Mouse (Mus musculus): ENCODE results near the gene Rtn4rl1. TPM values are rescaled to one million over a fixed set of nuclear protein-coding genes. Genes with fewer than 3 reads are reported as not detected.

Rtn4rl1 gene
- total and polyA plus RNA-seq, 3 experiments, result 7.5 to 9.4 (median 8.4) TPM

DNA sequence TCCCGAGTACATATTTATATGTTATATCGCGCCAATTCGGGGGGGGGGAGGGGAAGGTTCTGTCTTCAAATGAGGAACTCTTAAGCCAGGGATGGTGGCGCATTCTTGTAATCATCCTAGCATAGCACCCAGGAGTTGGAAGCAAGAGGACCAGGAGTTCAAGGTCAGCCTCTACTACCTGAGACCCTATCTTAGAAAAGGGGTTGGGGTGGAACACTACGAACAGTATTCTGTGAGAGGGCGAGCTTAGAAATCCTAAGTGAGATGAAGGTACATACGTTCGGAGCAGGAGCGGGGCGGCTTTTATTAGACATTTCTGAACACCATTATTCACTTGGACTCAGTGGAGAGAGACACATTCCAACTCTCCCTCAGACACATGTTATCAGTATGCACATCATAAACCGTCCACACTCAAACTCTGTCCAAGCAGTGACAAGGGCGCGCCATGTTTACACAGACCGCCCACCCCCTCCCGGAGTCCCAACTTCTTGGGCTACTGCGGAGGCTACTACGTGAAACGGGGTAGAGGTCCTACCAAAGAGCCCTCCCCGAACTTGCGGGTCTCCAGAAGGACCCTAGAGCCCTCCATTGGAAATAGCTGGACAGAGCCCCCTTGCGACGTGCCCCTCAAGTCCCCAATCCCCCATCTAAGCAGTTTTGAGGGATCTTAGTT, 24.0 kb upstream of the Rtn4rl1 start, which contains the start of gene Hic1:
Gene Hic1, minus strand, starts transcription at position 115 of the 676 bp plus-strand sequence.
- Histone ChIP-seq H3K4me1 (ENCODE audit: control insufficient read depth, insufficient read depth, low read length) (peaks cover 12% of the 10 kb centered on the region), H3K27ac (peak within 1 kb of the TSS; percentile 96), H3K79me2 (replicated peaks; ENCODE audit: control insufficient read depth, insufficient read depth, low read length) (no peaks in the 10 kb centered on the region; the same call in 1 of the 2 replicates), H3K27me3 (ENCODE audit: control insufficient read depth, insufficient read depth, low read length) (no peaks in the 10 kb centered on the region), H3K36me3 (ENCODE audit: control insufficient read depth, insufficient read depth, low read length) (peaks cover 1% of the 10 kb centered on the region), H3K4me3 (peak within 1 kb of the TSS; percentile 65), H3K9ac (ENCODE audit: low read depth, low read length) (peak within 1 kb of the TSS; percentile 85)
- intact Hi-C loops (cut with DNase I), result loop anchor here (1.0 to 10.0 kb wide), 4 partner anchors 31 to 335 kb away; partner anchors contain the start of gene Mnt
- TF ChIP-seq EP300 (IDR thresholded peaks at IDR 0.05; ENCODE audit: insufficient read depth, low read depth, low read length), result no peak
- TF ChIP-seq CTCF (IDR thresholded peaks at IDR 0.05), result no peak
- TF ChIP-seq POLR2A (IDR thresholded peaks at IDR 0.05; ENCODE audit: insufficient read depth, low read depth, low read length), result no peak
- DNase-seq, result peak in 1 of 2 experiments; percentile 59
- WGBS, result 6% methylated on average over 23 of the region's 23 CpGs

DNA sequence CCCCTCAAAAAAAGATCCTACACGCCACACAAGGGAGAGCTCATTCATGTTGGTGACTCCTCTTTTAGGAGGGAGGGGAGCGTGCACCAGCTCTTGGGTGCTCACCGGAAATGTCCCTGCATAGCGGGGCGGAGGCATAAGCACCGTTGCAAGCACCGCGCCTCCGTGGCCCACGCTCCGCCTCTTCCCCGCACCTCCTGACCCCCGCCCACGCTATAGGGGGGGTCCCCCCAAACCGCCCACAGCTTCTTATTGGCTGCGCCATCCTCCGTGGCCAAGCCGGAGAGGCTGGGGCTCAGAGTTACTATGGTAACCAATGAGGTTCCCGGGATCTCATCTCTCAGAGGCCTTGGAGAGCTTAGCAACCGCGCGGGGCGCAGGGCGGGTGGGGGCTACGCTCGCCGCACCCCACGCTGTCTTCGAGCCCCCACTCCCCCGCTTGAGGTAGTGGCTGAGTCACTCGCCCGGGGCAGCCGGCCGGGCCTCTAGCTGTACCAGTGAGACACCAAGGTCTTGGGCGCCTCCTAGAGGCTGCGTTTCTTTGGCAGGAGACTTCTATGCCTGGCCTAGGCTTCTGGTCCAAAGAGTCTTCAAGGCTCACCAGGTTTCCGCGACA, 23.3 kb upstream of the Rtn4rl1 start:
- H3K4me3 ChIP-seq, result peak overlapping the region; percentile 49
- TF ChIP-seq CTCF (IDR thresholded peaks at IDR 0.05) (peak; percentile 96), EP300 (IDR thresholded peaks at IDR 0.05; ENCODE audit: insufficient read depth, low read depth, low read length) (0 out of 2 replicates have a peak, but pooled peaks have one; percentile 41), POLR2A (IDR thresholded peaks at IDR 0.05; ENCODE audit: insufficient read depth, low read depth, low read length) (no peak; the same call in 1 of the 2 replicates)
- H3K4me1 ChIP-seq (ENCODE audit: control insufficient read depth, insufficient read depth, low read length), result peaks cover 12% of the 10 kb centered on the region
- peak overlapping the region; percentile 27; the same call in 1 of the 2 replicates for H3K9ac ChIP-seq (ENCODE audit: low read depth, low read length)
- peak overlapping the region; percentile 69 for H3K27ac ChIP-seq
- peak; percentile 93 to 96 for DNase-seq
- intact Hi-C loops (cut with DNase I), result loop anchor here (1.0 kb wide), 2 partner anchors 189 to 224 kb away; no protein-coding TSS in a partner anchor
- no peaks in the 10 kb centered on the region for H3K79me2 ChIP-seq (replicated peaks; ENCODE audit: control insufficient read depth, insufficient read depth, low read length)
- no peaks in the 10 kb centered on the region for H3K27me3 ChIP-seq (ENCODE audit: control insufficient read depth, insufficient read depth, low read length)
- H3K36me3 ChIP-seq (ENCODE audit: control insufficient read depth, insufficient read depth, low read length), result no peaks in the 10 kb centered on the region
- 0% methylated on average over 38 of the region's 38 CpGs for WGBS

DNA sequence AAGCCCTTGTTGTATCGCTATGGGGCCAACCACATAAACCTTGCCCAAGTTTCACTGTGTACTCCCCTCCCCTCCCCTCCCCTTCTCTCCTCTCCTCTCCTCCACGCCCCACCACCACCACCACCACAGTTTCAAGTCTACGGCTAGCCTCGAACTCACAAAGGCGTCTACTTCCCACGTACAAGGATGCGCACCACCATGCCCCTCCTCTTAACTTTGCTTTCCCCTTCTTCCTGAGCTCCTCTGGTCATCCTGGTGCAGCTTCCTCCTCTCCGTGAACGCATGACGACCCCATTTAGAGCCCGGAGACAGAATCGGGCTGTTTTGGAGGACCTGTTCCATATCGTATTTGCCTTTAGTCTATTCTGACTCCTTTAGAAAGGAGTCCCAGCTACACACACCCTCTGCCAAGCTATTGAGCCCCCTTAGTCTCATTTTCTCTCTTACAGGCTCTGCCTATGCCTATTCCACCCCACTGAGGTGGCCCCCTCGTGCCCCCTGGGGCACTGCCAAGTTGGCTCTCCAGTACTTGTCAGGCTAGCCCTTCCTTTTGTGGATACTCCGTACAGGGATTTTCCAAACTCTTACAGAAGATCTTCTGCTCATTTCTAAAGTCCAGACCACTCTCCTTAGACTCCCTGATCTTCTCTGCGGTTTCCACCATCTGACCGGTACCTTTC, 22.3 kb upstream of the Rtn4rl1 start:
- peaks cover 9% of the 10 kb centered on the region for H3K4me1 ChIP-seq (ENCODE audit: control insufficient read depth, insufficient read depth, low read length)

DNA sequence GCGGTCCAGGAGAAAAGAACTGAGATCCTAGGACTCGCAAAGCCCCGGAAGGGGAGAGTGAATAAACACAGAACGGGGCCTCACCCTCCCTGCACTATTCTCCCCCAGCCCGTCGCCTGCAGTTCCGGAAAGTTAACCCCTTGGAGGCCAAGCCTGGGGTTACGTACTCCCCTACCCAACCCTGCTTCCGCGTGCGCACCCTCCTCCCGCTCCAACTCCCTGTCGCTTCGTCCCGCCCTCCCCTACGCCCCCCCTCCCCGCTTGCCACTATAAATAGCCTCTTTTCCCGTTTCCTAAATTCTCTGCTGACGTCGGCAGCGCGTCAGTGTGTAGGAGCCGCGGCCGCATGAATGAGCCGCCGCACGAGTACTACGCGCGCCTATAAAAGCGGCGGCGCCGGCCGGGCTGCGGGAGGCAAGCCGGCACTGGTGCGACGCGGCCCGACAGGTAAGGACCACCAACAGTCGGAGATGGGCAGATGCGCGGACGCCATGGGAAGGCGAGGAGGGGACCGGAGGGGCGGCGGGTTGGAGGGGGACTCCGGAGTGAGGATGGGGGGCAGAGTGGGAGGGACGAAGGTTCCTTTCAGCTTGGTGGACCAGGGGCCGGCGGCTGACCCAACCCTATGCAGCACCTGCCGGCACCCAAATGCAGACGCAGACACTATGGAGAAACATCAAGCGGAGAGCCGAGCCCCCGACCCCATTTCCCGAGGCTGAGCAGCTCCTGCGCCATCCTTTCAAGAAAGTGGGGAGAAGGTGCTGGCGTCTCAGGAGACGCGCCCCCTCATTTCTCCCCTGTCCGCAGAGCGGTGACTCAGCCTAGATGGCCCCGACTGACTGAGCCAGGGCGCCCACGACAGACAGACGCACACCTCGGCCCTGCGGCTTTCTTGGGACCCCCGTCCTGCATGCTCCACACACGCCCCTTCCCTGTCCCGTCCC, 21.2 kb upstream of the Rtn4rl1 start:
- peak overlapping the region; percentile 46 for H3K9ac ChIP-seq (ENCODE audit: low read depth, low read length)
- H3K36me3 ChIP-seq (ENCODE audit: control insufficient read depth, insufficient read depth, low read length), result no peaks in the 10 kb centered on the region
- DNase-seq, result peak in 1 of 2 experiments; percentile 35
- TF ChIP-seq CTCF (IDR thresholded peaks at IDR 0.05), result no peak
- no peak for TF ChIP-seq POLR2A (IDR thresholded peaks at IDR 0.05; ENCODE audit: insufficient read depth, low read depth, low read length)
- no peak for TF ChIP-seq EP300 (IDR thresholded peaks at IDR 0.05; ENCODE audit: insufficient read depth, low read depth, low read length)
- H3K27me3 ChIP-seq (ENCODE audit: control insufficient read depth, insufficient read depth, low read length), result no peaks in the 10 kb centered on the region
- intact Hi-C loops (cut with DNase I), result no loop called here
- 1% methylated on average over 74 of the region's 75 CpGs for WGBS
- no peak overlapping the region for H3K27ac ChIP-seq
- H3K4me3 ChIP-seq, result peak overlapping the region; percentile 68
- no peaks in the 10 kb centered on the region for H3K79me2 ChIP-seq (replicated peaks; ENCODE audit: control insufficient read depth, insufficient read depth, low read length)
- H3K4me1 ChIP-seq (ENCODE audit: control insufficient read depth, insufficient read depth, low read length), result peaks cover 7% of the 10 kb centered on the region; the same call in 1 of the 2 replicates

More for the DNA sequence above, 22.3 kb upstream of the Rtn4rl1 start:
- Histone ChIP-seq H3K9ac (ENCODE audit: low read depth, low read length) (no peak overlapping the region), H3K4me3 (no peak overlapping the region), H3K27me3 (ENCODE audit: control insufficient read depth, insufficient read depth, low read length) (no peaks in the 10 kb centered on the region), H3K27ac (no peak overlapping the region), H3K79me2 (replicated peaks; ENCODE audit: control insufficient read depth, insufficient read depth, low read length) (no peaks in the 10 kb centered on the region), H3K36me3 (ENCODE audit: control insufficient read depth, insufficient read depth, low read length) (no peaks in the 10 kb centered on the region)
- TF ChIP-seq EP300 (IDR thresholded peaks at IDR 0.05; ENCODE audit: insufficient read depth, low read depth, low read length) (no peak), CTCF (IDR thresholded peaks at IDR 0.05) (no peak), POLR2A (IDR thresholded peaks at IDR 0.05; ENCODE audit: insufficient read depth, low read depth, low read length) (no peak)
- peak in 1 of 2 experiments; percentile 26 for DNase-seq
- WGBS, result 23% methylated on average over 17 of the region's 17 CpGs
- intact Hi-C loops (cut with DNase I), result no loop called here

Data from heart, adult 2 months (tissue).